Mouse (Mus musculus): ENCODE data around the gene Krt20.
A peak's percentile ranks its signal among the peaks of the same experiment; 100 is the strongest.

Krt20 gene

GRCm38 (mm10) chr11:99413247-99413646 lies 24.7 kb downstream of the Krt20 start:
- DNase-seq (ENCODE audit: low read depth, low spot score) = peak; percentile 15

- DNase-seq (ENCODE audit: low read depth, low spot score) = no peak
Observed at GRCm38 (mm10) chr11:99406186-99406585, 31.8 kb downstream of the Krt20 start.

- DNase-seq (ENCODE audit: low read depth, low spot score) = no peak
Observed at GRCm38 (mm10) chr11:99399956-99400549, 37.9 kb downstream of the Krt20 start.

- no peak for DNase-seq (ENCODE audit: low read depth, low spot score)
Observed at GRCm38 (mm10) chr11:99398832-99399231, 39.1 kb downstream of the Krt20 start.

DNA sequence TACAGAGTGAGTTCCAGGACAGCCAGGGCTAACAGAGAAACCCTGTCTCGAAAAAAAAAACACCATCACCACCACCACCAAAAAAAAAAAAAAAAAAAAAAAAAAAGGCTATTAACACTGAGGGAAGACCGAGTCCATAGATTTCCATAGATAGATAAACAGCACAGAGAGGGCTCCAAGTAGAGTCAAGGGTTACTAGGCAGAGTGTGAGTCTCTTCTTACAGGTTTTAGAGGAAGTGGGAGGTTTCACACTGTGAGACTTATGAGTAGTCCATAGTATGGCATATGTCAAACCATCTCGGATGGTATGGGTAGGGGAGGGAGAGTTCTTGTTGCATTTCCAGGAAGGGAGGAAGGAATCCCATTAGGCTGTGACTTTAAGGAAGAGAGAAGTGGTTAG lies 39.9 kb downstream of the Krt20 start:
- no peak for DNase-seq (ENCODE audit: low read depth, low spot score)

DNA sequence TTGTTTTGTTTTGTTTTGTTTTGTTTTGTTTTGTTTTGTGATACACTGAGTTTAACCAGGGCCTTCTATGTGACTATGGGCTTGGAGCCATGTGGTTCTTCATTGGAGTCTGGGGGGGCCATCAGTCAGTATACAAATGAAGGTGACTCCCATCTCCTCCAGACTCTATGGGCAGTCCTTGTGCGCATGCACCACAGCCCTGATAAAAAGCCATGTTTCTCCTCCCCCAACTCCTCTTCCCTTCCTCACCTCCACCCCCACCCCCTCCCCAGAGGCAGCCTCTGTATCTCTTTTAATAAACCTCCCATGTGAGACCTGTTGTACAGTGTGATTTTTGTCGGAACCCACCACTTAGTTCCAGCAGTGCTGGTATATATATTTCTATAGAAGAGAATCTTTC lies 41.3 kb downstream of the Krt20 start:
- no peak for DNase-seq (ENCODE audit: low read depth, low spot score)

- DNase-seq (ENCODE audit: low read depth, low spot score) = no peak
Observed at GRCm38 (mm10) chr11:99396034-99396433, 41.9 kb downstream of the Krt20 start.

DNA sequence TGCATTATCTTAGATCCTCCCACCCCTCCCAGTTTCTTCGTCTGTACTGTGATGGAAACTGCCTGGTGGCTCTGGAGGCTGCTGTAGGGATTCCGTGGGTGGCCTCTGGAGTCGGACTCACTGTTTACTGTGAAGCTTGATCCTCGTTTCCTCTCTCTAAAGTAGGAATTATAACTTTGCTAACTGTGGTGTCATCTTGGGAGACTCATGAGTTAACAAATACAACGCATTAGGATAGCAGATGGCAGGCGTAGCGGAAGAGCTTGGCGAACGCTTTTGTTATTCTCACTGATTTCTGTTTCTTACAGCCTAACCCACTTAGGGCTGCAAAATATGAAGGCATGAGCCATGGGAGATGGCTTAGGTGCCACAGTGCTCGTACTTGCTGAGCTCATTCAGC lies 45.5 kb downstream of the Krt20 start:
- DNase-seq (ENCODE audit: low read depth, low spot score) = no peak

GRCm38 (mm10) chr11:99391375-99391774 lies 46.6 kb downstream of the Krt20 start:
- DNase-seq (ENCODE audit: low read depth, low spot score) = no peak

DNA sequence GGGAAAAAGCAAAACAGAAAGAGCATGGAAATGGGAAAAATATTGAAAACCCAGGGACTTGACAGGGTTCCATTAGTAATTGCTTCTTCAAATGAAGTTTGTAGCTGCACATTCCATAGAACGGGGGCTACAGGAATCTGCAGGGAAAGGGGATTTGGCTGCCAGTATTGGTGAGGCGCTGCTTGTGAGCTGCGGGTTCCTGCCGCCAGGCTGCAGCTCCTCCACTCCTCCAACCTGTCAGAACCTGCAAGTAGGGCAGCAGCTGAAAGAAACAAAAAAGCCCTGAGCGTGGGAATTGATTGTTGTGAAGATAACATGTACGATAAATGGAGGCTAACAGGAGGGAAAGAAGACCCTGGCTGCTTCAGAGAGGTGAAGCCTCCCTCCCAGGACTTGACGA lies 47.1 kb downstream of the Krt20 start:
- no peak for DNase-seq (ENCODE audit: low read depth, low spot score)

DNA sequence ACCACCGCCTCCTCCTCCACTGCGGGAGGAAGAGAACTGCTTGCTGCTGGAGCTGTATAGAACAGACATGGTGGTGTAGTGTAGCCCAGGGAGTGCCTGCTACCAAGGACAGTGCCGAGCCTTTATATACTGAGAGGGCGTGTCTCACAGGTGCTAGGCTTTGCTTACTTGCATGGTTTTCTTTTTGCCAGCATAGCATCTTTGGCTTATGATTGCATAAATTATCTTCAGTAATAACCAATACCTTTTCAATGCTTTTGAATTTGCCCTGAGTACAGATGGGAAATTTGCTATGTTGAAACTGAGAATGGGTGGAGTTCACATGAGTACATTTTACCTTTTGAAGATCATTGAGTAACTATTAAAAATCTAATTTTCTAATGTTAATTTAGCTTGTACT lies 48.7 kb downstream of the Krt20 start, which contains the start of gene Krt10:
Gene Krt10 (minus strand): TSS at position 101 of the 400 bp plus-strand sequence.
- DNase-seq (ENCODE audit: low read depth, low spot score) = no peak

DNA sequence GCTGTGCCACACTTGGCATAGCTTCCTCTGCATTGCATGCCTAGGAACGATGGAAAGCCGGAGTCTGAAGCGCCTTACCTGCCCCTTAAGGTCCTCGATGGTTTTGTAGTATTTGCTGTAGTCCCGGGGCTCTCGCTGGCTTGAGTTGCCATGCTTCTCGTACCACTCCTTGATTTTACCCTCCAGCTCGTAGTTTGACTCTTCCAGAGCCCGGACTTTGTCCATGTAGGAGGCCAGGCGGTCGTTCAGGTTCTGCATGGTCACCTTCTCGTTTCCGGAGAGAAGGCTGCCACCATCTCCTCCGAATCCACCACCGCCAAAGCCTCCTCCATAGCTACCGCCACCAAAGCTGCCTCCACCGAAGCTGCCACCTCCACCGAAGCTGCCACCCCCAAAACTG lies 49.3 kb downstream of the Krt20 start:
- no peak for DNase-seq (ENCODE audit: low read depth, low spot score)

- peak; percentile 69 for DNase-seq (ENCODE audit: low read depth, low spot score)
Observed at GRCm38 (mm10) chr11:99385813-99386721, 51.9 kb downstream of the Krt20 start.

GRCm38 (mm10) chr11:99379568-99379967 lies 58.4 kb downstream of the Krt20 start:
- DNase-seq (ENCODE audit: low read depth, low spot score) = peak; percentile 66
